Mouse (Mus musculus) naive thymus-derived CD4-positive, alpha-beta T cell, adult 2 months (primary cell): ENCODE results near the gene Rac2.
A peak's percentile ranks its signal among the peaks of the same experiment; 100 is the strongest.

Experiments
- DNase-seq: peaks from one replicate; pipeline ENCODE4 v3.0.0-alpha.2; 2011; ENCODE audit warnings: low read depth

Gene Rac2

GRCm38 (mm10) chr15:78521892-78522291 is 50.7 kb downstream of the Rac2 start:
- no peak for DNase-seq

GRCm38 (mm10) chr15:78521331-78521730 is 51.3 kb downstream of the Rac2 start:
- no peak for DNase-seq

GRCm38 (mm10) chr15:78520112-78520715 is 52.4 kb downstream of the Rac2 start:
- no peak for DNase-seq

GRCm38 (mm10) chr15:78518221-78518620 is 54.4 kb downstream of the Rac2 start:
- peak; percentile 41 for DNase-seq

GRCm38 (mm10) chr15:78515759-78516158 is 56.8 kb downstream of the Rac2 start:
- DNase-seq, result no peak

- peak; percentile 88 for DNase-seq
Observed at GRCm38 (mm10) chr15:78514393-78515146, 58.0 kb downstream of the Rac2 start.

- no peak for DNase-seq
Observed at GRCm38 (mm10) chr15:78513019-78513418, 59.6 kb downstream of the Rac2 start.

GRCm38 (mm10) chr15:78511951-78512350 is 60.6 kb downstream of the Rac2 start:
- no peak for DNase-seq

GRCm38 (mm10) chr15:78510736-78511135 is 61.8 kb downstream of the Rac2 start:
- DNase-seq, result peak; percentile 32

- DNase-seq, result peak; percentile 30
Observed at GRCm38 (mm10) chr15:78510121-78510576, 62.4 kb downstream of the Rac2 start.

GRCm38 (mm10) chr15:78509297-78509899 is 63.2 kb downstream of the Rac2 start:
- DNase-seq, result no peak
